In the genomic region with DNA sequence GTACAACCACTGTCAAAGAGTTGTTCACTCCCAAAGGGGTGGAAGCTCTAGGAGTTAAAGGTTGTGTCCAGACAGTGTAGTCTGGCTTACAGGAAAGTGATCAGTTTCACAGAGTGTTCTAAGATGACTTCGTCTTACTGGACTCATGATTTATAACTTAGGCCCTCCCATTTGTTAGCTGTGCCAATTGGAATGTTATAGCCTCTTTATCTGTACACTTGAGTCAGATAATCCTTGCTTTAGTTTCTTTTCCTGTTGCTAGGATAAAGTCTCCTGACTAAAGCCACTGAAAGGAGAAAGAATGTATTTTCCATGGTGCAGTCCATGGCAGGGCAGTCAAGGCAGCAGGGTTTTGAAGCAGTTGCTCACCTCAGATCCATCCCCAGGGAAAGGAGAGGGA, we compare ENCODE assay signal across 14 mouse cellular contexts. TPM values are rescaled to one million over a fixed set of nuclear protein-coding genes. Genes with fewer than 3 reads are reported as not detected.
DNase-seq lines count a peak whose midpoint lies in the region; ATAC-seq lines count a peak whose summit lies in the region.
"Had no signal": no experiment of that assay in that cellular context is flagged by ENCODE, and none has a peak within 500 bp of the region (broad histone marks: within the 10 kb centered on the region; RNA-seq: fewer than 3 reads in every experiment).

No protein-coding gene starts in this region.

- no peaks in the 10 kb centered on the region for H3K36me3 ChIP-seq in kidney, embryonic 14.5 days (ENCODE audit: control insufficient read depth, insufficient read depth, low read length)
- no peaks in the 10 kb centered on the region; the same call in 1 of the 2 replicates for H3K36me3 ChIP-seq in intestine, embryonic 16.5 days (ENCODE audit: control insufficient read depth, insufficient read depth, low read length)
- H3K36me3 ChIP-seq: hindbrain, embryonic 15.5 days; neural tube, embryonic 15.5 days had no signal

- H3K27ac ChIP-seq in kidney, embryonic 14.5 days (ENCODE audit: low read depth, low read length), result no peak overlapping the region
- peak overlapping the region; percentile 69 for H3K27ac ChIP-seq in intestine, embryonic 16.5 days (ENCODE audit: low read length)
- H3K27ac ChIP-seq: hindbrain, embryonic 15.5 days; neural tube, embryonic 15.5 days had no signal

- 21% methylated on average over 1 of the region's 1 CpGs for WGBS in kidney, embryonic 14.5 days
- WGBS in intestine, embryonic 16.5 days, result 24% methylated on average over 1 of the region's 1 CpGs

- H3K27me3 ChIP-seq in kidney, embryonic 14.5 days (ENCODE audit: control insufficient read depth, insufficient read depth, low read length), result no peaks in the 10 kb centered on the region
- H3K27me3 ChIP-seq in intestine, embryonic 16.5 days (replicated peaks; ENCODE audit: control insufficient read depth, insufficient read depth, low read length), result no peaks in the 10 kb centered on the region
- H3K27me3 ChIP-seq: hindbrain, embryonic 15.5 days; neural tube, embryonic 15.5 days had no signal

- H3K4me1 ChIP-seq in kidney, embryonic 14.5 days (ENCODE audit: control insufficient read depth, insufficient read depth, low read length), result 0 out of 2 replicates have a peak, but pooled peaks cover 14% of the 10 kb centered on the region
- peaks cover 31% of the 10 kb centered on the region for H3K4me1 ChIP-seq in intestine, embryonic 16.5 days (ENCODE audit: control insufficient read depth, insufficient read depth, low read length)

- H3K4me2 ChIP-seq in kidney, embryonic 14.5 days (replicated peaks; ENCODE audit: low read depth, low read length), result no peak overlapping the region
- H3K4me2 ChIP-seq in intestine, embryonic 16.5 days (ENCODE audit: low read depth, low read length), result peak overlapping the region; percentile 15
- H3K4me2 ChIP-seq: hindbrain, embryonic 15.5 days; neural tube, embryonic 15.5 days had no signal

- no peaks in the 10 kb centered on the region; the same call in 1 of the 2 replicates for H3K9me3 ChIP-seq in kidney, embryonic 14.5 days (ENCODE audit: control insufficient read depth, low read length)
- no peaks in the 10 kb centered on the region for H3K9me3 ChIP-seq in intestine, embryonic 16.5 days (ENCODE audit: control insufficient read depth, low read length)
- H3K9me3 ChIP-seq: hindbrain, embryonic 15.5 days; neural tube, embryonic 15.5 days had no signal

- H3K9ac ChIP-seq in kidney, embryonic 14.5 days (ENCODE audit: low read depth, low read length), result no peak overlapping the region
- H3K9ac ChIP-seq in intestine, embryonic 16.5 days (ENCODE audit: low read depth, low read length), result no peak overlapping the region
- H3K9ac ChIP-seq: hindbrain, embryonic 15.5 days; neural tube, embryonic 15.5 days had no signal

- no peak overlapping the region for H3K4me3 ChIP-seq in kidney, embryonic 14.5 days (ENCODE audit: low read length)
- no peak overlapping the region for H3K4me3 ChIP-seq in intestine, embryonic 16.5 days (ENCODE audit: low read length)
- H3K4me3 ChIP-seq: hindbrain, embryonic 15.5 days; neural tube, embryonic 15.5 days had no signal

- DNase-seq in kidney, postnatal 4 days, result no peak
- DNase-seq in 3134 (ENCODE audit: extremely low read depth, insufficient read length, low spot score), result peak; percentile 15
- peak; percentile 83 for DNase-seq in 3T3-L1 (ENCODE audit: low read depth, low spot score)
- DNase-seq in retina, postnatal 1 day, result no peak
- no peak for DNase-seq in spleen, postnatal 4 days (ENCODE audit: low spot score in 2 of 2)
- DNase-seq: gastrocnemius, postnatal 14 days; kidney, postnatal 14 days; lung, postnatal 36 days had no signal

- peak; percentile 52; the same call in 1 of the 2 replicates for ATAC-seq in kidney, embryonic 14.5 days (ENCODE audit: low FRiP score, low TSS enrichment)
- peak; percentile 81 for ATAC-seq in intestine, embryonic 16.5 days
- ATAC-seq: midbrain, embryonic 16.5 days had no signal

RNA-seq across cellular contexts. Expression of gene Selenoi, which starts 10.0 kb away (rescaled TPM):
- 16.9 and 19.1 TPM in 2 replicates for polyA plus RNA-seq in kidney, embryonic 14.5 days (2014; fragmentation: Nextera tagmentation; extraction: Ambion mirVana)
- polyA plus RNA-seq in intestine, embryonic 16.5 days (2015; fragmentation: Nextera tagmentation; extraction: Ambion mirVana), result 52.2 and 57.8 TPM in 2 replicates

RNA-seq across cellular contexts. Expression of gene Adgrf3, which starts 36.9 kb away (rescaled TPM):
- polyA plus RNA-seq in kidney, embryonic 14.5 days (2014; fragmentation: Nextera tagmentation; extraction: Ambion mirVana), result 0.28 TPM in 1 of 2 replicates, not detected in the other
- 0.15 and 0.29 TPM in 2 replicates for polyA plus RNA-seq in intestine, embryonic 16.5 days (2015; fragmentation: Nextera tagmentation; extraction: Ambion mirVana)
- polyA plus RNA-seq: hindbrain, embryonic 15.5 days; liver, adult 2 months; midbrain, embryonic 16.5 days; neural tube, embryonic 15.5 days had no signal

RNA-seq across cellular contexts. Expression of gene Drc1, which starts 38.8 kb away (rescaled TPM):
- polyA plus RNA-seq in kidney, embryonic 14.5 days (2014; fragmentation: Nextera tagmentation; extraction: Ambion mirVana), result 0.23 and 0.24 TPM in 2 replicates
- 1.2 and 1.8 TPM in 2 replicates for polyA plus RNA-seq in intestine, embryonic 16.5 days (2015; fragmentation: Nextera tagmentation; extraction: Ambion mirVana)

Comparison
In these comparisons a context has a peak if more than half of its experiments do, and no peak if none do; other contexts are left out.
1. DNase-seq: peak in 3134 (single experiment) and 3T3-L1 (single experiment); none in kidney, postnatal 4 days (0 of 2), retina, postnatal 1 day (single experiment) and spleen, postnatal 4 days (0 of 2).